Mouse (Mus musculus): ENCODE data around the gene Mkks. TPM values are rescaled to one million over a fixed set of nuclear protein-coding genes. Genes with fewer than 3 reads are reported as not detected.
A peak's percentile ranks its signal among the peaks of the same experiment; 100 is the strongest.
"Not testable (repeated sequence)": the region's sequence is repeated elsewhere in the genome, so short reads cannot be mapped to it uniquely, and the experiment has no call there.

Mkks gene
- polyA plus RNA-seq, 1 experiment from 2014 or later: 14.2 TPM

GRCm38 (mm10) chr2:136896131-136896530 is 4.9 kb upstream of the Mkks start:
- Histone ChIP-seq H3K36me3 (no peaks in the 10 kb centered on the region), H3K27ac (no peak overlapping the region), H3K27me3 (no peaks in the 10 kb centered on the region), H3K9ac (no peak overlapping the region), H3K4me1 (replicated peaks) (peaks cover 14% of the 10 kb centered on the region), H3K9me3 (no peaks in the 10 kb centered on the region), H3K4me3 (no peak overlapping the region), H3K4me2 (no peak overlapping the region)
- 78% methylated on average over 2 of the region's 2 CpGs for WGBS
- ATAC-seq (ENCODE audit: low FRiP score): no peak

GRCm38 (mm10) chr2:136894494-136894893 is 3.3 kb upstream of the Mkks start:
- H3K27ac ChIP-seq: no peak overlapping the region
- peaks cover 20% of the 10 kb centered on the region for H3K4me1 ChIP-seq (replicated peaks)
- no peak overlapping the region for H3K9ac ChIP-seq
- H3K9me3 ChIP-seq: no peaks in the 10 kb centered on the region
- no peak overlapping the region for H3K4me2 ChIP-seq
- no peak for ATAC-seq (ENCODE audit: low FRiP score)
- 60% methylated on average over 2 of the region's 2 CpGs for WGBS
- H3K27me3 ChIP-seq: no peaks in the 10 kb centered on the region
- H3K36me3 ChIP-seq: no peaks in the 10 kb centered on the region
- H3K4me3 ChIP-seq: no peak overlapping the region

- Histone ChIP-seq H3K27me3 (no peaks in the 10 kb centered on the region), H3K4me1 (replicated peaks) (peaks cover 23% of the 10 kb centered on the region), H3K36me3 (no peaks in the 10 kb centered on the region), H3K27ac (peak overlapping the region; percentile 96), H3K4me2 (peak overlapping the region; percentile 53), H3K9me3 (no peaks in the 10 kb centered on the region), H3K9ac (peak overlapping the region; percentile 76), H3K4me3 (peak overlapping the region; percentile 68)
- WGBS: under 1% methylated on average over 23 of the region's 23 CpGs
- peak; percentile 87 for ATAC-seq (ENCODE audit: low FRiP score)
Measured at GRCm38 (mm10) chr2:136891951-136892371, 772 bp upstream of the Mkks start.

- Histone ChIP-seq H3K4me1 (replicated peaks) (peaks cover 20% of the 10 kb centered on the region), H3K4me2 (peak overlapping the region; percentile 55), H3K4me3 (peak overlapping the region; percentile 68), H3K27ac (peak overlapping the region; percentile 96), H3K9ac (peak overlapping the region; percentile 80)
- ATAC-seq (ENCODE audit: low FRiP score): peak; percentile 73; the same call in 1 of the 2 replicates
- not testable (repeated sequence) for H3K9me3 ChIP-seq, H3K36me3 ChIP-seq, H3K27me3 ChIP-seq
- 7% methylated on average over 15 of the region's 15 CpGs for whole genome bisulfite sequencing
Measured at GRCm38 (mm10) chr2:136890716-136891067, 497 bp downstream of the Mkks start.

- Histone ChIP-seq H3K4me1 (replicated peaks) (peaks cover 9% of the 10 kb centered on the region), H3K27me3 (no peaks in the 10 kb centered on the region), H3K9me3 (no peaks in the 10 kb centered on the region), H3K9ac (no peak overlapping the region), H3K4me2 (no peak overlapping the region), H3K36me3 (peaks cover 18% of the 10 kb centered on the region), H3K4me3 (no peak overlapping the region), H3K27ac (no peak overlapping the region)
- 66% methylated on average over 4 of the region's 4 CpGs for WGBS
- ATAC-seq (ENCODE audit: low FRiP score): no peak
Measured at GRCm38 (mm10) chr2:136886846-136887245, 4.3 kb downstream of the Mkks start.

- no peak for ATAC-seq (ENCODE audit: low FRiP score)
- 98% methylated on average over 2 of the region's 2 CpGs for WGBS
Measured at GRCm38 (mm10) chr2:136885579-136885978, 5.6 kb downstream of the Mkks start, which contains the start of gene AL731706.2. TSS of gene AL731706.2 (minus strand) at chr2:136885679.

GRCm38 (mm10) chr2:136854543-136855388 is 36.4 kb downstream of the Mkks start:
- Histone ChIP-seq H3K4me2 (no peak overlapping the region), H3K9me3 (no peaks in the 10 kb centered on the region), H3K4me3 (no peak overlapping the region), H3K36me3 (no peaks in the 10 kb centered on the region), H3K9ac (no peak overlapping the region; the same call in 1 of the 2 replicates), H3K4me1 (replicated peaks) (peaks cover 18% of the 10 kb centered on the region), H3K27ac (peak overlapping the region; percentile 70), H3K27me3 (no peaks in the 10 kb centered on the region)
- 11% methylated on average over 5 of the region's 5 CpGs for WGBS
- peak; percentile 36; the same call in 1 of the 2 replicates for ATAC-seq (ENCODE audit: low FRiP score)

More at GRCm38 (mm10) chr2:136885579-136885978, 5.6 kb downstream of the Mkks start, which contains the start of gene AL731706.2:
- H3K4me2 ChIP-seq: no peak within 1 kb of the TSS
- no peaks in the 10 kb centered on the region for H3K9me3 ChIP-seq
- peaks cover 30% of the 10 kb centered on the region for H3K36me3 ChIP-seq
- H3K4me1 ChIP-seq (replicated peaks): peaks cover 9% of the 10 kb centered on the region
- H3K27me3 ChIP-seq: no peaks in the 10 kb centered on the region
- no peak within 1 kb of the TSS for H3K4me3 ChIP-seq
- no peak within 1 kb of the TSS for H3K27ac ChIP-seq
- H3K9ac ChIP-seq: no peak within 1 kb of the TSS

- Histone ChIP-seq H3K4me3 (no peak overlapping the region), H3K27ac (no peak overlapping the region), H3K9ac (no peak overlapping the region), H3K9me3 (no peaks in the 10 kb centered on the region), H3K36me3 (no peaks in the 10 kb centered on the region), H3K4me1 (replicated peaks) (peaks cover 15% of the 10 kb centered on the region), H3K4me2 (no peak overlapping the region), H3K27me3 (no peaks in the 10 kb centered on the region)
- no peak for ATAC-seq (ENCODE audit: low FRiP score)
- WGBS: 78% methylated on average over 3 of the region's 3 CpGs
Measured at GRCm38 (mm10) chr2:136850366-136850765, 40.8 kb downstream of the Mkks start.

GRCm38 (mm10) chr2:136837994-136838393 is 53.2 kb downstream of the Mkks start:
- no peak for ATAC-seq (ENCODE audit: low FRiP score)

GRCm38 (mm10) chr2:136835882-136836281 is 55.3 kb downstream of the Mkks start:
- Histone ChIP-seq H3K4me2 (no peak overlapping the region), H3K27me3 (no peaks in the 10 kb centered on the region), H3K27ac (no peak overlapping the region), H3K4me1 (replicated peaks) (no peaks in the 10 kb centered on the region), H3K9me3 (no peaks in the 10 kb centered on the region), H3K4me3 (no peak overlapping the region), H3K9ac (no peak overlapping the region), H3K36me3 (no peaks in the 10 kb centered on the region)
- WGBS: 68% methylated on average over 3 of the region's 3 CpGs
- ATAC-seq (ENCODE audit: low FRiP score): no peak

More at GRCm38 (mm10) chr2:136837994-136838393, 53.2 kb downstream of the Mkks start:
- Histone ChIP-seq H3K4me1 (replicated peaks) (no peaks in the 10 kb centered on the region), H3K9me3 (no peaks in the 10 kb centered on the region), H3K36me3 (no peaks in the 10 kb centered on the region), H3K27ac (no peak overlapping the region), H3K4me3 (no peak overlapping the region), H3K27me3 (no peaks in the 10 kb centered on the region), H3K9ac (no peak overlapping the region), H3K4me2 (no peak overlapping the region)
- WGBS: 66% methylated on average over 1 of the region's 1 CpGs

- WGBS: 98% methylated on average over 1 of the region's 1 CpGs
- Histone ChIP-seq H3K27ac (no peak overlapping the region), H3K9me3 (no peaks in the 10 kb centered on the region)
Measured at GRCm38 (mm10) chr2:136834715-136835075, 56.5 kb downstream of the Mkks start.

GRCm38 (mm10) chr2:136833976-136834714 is 57.0 kb downstream of the Mkks start:
- no peak overlapping the region for H3K9ac ChIP-seq
- H3K36me3 ChIP-seq: no peaks in the 10 kb centered on the region
- H3K4me3 ChIP-seq: no peak overlapping the region
- no peaks in the 10 kb centered on the region for H3K9me3 ChIP-seq
- H3K27ac ChIP-seq: no peak overlapping the region
- no peaks in the 10 kb centered on the region for H3K4me1 ChIP-seq (replicated peaks)
- H3K4me2 ChIP-seq: no peak overlapping the region
- no peaks in the 10 kb centered on the region for H3K27me3 ChIP-seq
- no peak for ATAC-seq (ENCODE audit: low FRiP score)
- WGBS: 80% methylated on average over 3 of the region's 3 CpGs

More at GRCm38 (mm10) chr2:136834715-136835075, 56.5 kb downstream of the Mkks start:
- Histone ChIP-seq H3K4me2 (no peak overlapping the region), H3K4me3 (no peak overlapping the region), H3K36me3 (no peaks in the 10 kb centered on the region), H3K9ac (no peak overlapping the region), H3K4me1 (replicated peaks) (no peaks in the 10 kb centered on the region), H3K27me3 (no peaks in the 10 kb centered on the region)
- ATAC-seq (ENCODE audit: low FRiP score): no peak
